Mouse (Mus musculus): ENCODE measurements around the gene Cyp2f2.

Gene Cyp2f2

DNA sequence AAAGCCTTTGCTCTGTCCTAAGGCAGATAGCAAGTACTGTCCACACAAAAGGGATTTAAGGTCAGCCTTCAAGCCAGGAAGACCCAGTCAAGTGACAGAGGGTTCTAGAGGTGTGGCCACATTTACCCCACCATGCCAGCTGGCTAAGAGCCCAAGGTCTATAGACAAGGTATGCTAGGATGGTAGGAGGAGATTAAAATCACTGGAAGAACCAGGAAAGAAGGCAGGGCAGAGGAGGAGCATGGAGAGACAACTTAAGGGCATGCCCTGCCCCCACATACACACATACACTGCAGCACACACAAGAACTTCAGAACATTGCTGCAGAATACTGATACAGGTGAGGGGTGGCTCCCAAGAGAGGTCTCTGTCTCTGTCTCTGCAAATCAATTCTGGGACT is at the start of gene Cyp2f2:
TSS of gene Cyp2f2 (plus strand) at position 234 of the 400 bp plus-strand sequence.
- DNase-seq (ENCODE audit: extremely low read depth, low read depth, low spot score): peak; percentile 91

DNA sequence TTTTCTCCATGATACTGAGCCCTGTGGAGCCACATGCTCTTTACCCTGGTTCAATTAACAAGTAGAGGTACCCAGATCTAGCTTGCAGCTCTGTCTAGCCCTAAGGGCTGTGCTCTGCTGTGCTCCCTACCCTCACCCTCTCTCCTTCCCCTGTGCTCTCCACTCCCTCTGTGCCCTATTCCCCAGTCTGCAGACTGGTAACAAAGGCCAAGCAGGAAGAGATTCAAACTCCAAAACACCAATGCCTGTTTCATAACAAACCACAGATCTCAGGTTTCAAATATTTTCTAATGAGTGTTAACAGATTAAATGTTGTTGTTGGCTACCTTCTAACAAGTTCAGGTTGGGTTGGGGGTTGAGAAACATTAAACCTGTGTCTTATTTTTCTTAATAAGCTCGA is 41.1 kb upstream of the Cyp2f2 start:
- DNase-seq (ENCODE audit: extremely low read depth, low read depth, low spot score): no peak

DNA sequence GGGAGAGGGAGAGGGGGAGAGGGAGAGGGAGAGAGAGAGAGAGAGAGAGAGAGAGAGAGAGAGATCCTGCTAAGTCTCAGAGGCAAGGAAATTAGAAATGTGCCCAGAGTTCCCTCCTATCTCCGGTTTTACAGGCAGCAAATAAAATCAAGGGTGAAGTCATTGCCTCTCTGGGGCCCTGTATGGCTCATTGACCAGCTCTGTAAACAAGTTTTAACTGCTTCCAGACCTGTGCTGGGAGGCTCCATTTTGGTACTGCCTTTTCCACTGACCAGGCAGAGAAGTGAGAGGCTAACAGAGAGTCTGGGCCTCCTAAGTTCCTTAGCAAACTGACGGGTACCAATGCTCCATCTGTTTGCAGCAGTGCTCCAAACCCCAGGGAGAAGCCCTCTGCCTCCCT is 38.1 kb upstream of the Cyp2f2 start:
- no peak for DNase-seq (ENCODE audit: extremely low read depth, low read depth, low spot score)

DNA sequence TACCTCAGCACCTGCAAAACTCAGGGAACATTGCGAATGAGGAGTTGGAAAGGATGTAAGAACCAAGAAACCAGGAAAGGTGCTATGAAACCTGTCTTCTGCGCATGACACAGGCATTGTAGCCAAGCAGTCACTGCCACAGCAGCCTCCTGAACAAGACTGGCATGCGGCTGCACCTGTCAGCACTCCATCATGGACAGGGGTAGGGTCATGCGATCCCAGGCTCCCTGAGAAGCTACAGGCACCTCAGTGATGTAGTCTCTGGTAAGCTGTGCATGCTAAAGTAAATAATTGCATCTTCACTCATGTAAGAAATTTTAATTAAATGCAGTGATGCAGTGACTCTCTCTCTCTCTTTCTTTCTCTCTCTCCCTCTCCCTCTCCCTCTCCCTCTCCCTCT is 28.7 kb upstream of the Cyp2f2 start:
- DNase-seq (ENCODE audit: extremely low read depth, low read depth, low spot score): no peak

DNA sequence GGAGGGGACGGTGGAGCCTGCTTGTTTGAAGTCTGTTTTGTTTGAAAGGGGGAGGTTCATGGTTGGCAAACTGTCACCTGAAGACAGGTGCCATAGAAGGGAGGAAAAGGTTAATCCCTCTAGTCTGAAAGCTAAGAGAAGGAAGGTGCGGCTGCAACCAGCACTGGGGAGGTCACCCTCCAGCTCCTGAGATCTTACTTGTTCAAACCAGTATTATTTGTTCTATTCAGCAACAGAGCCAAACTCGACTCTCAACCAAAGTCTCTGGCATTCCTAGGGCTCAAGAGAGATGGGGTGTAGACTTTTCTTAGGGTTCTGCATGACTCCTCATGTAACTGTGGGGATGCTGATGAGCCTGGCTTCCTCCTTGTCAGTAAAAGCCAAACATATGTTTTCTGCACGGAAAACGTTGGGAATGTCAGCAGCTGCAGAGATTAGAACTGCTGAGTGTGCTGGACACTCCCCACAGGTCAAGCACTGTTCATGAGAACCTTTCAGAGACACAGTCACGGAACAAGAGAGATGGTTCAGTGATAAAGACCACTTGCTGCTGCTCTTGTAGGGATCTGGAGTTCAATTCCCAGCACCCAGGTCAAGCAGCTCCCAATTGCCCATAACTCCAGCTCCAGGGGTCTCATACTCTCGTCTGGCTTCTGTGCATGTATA is 27.5 kb upstream of the Cyp2f2 start:
- no peak for DNase-seq (ENCODE audit: extremely low read depth, low read depth, low spot score)

DNA sequence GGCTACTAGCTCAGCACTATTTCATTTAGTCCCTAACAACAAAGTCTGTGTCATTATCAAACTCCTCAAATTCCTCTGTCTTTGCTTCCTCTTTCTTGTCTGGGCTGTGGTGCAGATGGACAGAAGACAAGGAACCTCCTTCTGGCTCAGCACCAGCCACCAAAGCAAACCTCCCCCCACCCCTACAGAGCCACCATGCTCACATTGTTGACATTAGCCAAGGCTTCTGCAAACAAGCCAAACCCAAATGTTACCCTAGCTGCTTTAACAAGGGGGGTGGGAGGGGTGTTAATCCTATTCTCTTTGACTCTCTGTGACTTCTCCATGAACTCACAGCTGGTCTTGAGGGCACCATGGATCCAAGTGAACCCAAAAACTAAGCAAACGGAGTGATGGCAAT is 26.8 kb upstream of the Cyp2f2 start:
- no peak for DNase-seq (ENCODE audit: extremely low read depth, low read depth, low spot score)

DNA sequence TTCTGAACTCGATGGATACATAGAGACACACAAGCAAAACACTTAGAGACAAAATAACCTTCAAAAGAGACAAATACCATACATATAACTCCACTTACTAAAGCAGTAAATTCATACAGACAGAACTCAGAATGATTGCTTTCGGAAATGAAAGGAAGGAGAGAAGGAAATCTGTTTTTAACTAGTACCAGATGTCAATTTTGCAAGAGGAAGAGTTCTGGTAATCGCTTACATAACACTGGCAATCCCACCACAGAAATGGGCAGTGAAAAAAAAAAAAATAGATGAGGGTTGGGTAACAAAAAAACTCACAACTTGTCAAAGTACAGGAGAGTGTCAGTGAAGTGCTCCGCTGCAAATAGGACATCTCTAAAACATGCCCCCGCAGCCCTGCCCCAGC is 14.8 kb upstream of the Cyp2f2 start:
- DNase-seq (ENCODE audit: extremely low read depth, low read depth, low spot score): no peak

DNA sequence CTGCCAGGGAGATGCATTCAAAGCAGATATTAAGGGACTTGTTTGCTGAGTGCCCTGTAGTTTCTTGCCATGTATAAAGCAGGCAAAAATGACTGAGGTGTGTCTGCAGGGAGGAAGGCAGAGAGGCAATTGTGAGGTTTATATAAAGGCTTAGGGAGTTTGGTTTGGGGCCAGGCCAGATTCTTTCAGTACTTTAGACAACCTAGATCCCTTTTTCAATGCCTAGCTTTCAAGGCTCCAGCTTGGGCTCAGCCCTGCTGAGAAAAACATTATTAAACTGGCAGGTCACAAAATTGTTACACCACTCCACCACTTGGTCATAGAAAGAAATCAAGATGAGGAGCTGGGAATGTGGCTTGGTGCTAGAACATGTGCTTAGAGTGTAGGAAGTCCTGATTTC is 9.4 kb upstream of the Cyp2f2 start:
- DNase-seq (ENCODE audit: extremely low read depth, low read depth, low spot score): no peak

DNA sequence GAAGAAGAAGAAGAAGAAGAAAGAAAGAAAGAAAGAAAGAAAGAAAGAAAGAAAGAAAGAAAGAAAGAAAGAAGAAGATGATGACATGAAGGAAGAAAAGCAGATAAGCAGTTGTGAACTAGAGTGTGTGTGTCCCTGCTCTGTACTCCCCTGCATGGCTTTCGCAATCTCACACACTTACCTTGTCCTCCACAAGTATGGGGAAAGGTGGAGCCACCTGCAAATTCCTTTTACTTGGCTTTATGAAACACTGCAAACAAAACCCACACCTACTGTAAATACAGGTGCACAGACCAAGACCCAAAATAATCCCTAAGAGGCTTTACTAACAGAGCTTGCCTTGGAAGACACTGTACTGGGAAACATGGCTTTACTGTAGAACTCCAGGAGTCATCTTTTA is 8.7 kb upstream of the Cyp2f2 start:
- DNase-seq (ENCODE audit: extremely low read depth, low read depth, low spot score): no peak

DNA sequence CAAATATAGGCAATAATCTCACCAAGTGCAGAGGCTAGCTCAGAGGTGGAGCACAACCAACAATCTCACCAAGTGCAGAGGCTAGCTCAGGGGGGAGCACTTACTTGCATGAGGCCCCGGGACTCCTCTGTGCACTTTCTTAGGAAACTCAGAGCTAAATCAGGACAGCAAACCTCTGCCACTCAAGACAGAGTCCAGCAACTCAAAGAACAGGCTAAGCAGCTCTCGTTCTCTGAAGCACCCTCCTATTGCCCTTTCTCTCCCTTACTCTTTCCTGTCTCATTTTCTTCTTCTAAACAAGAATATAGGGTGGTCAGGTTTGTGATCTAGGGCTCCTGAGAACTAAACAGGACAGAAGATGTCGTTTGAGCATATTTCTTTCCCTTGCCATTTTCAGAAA is 7.7 kb upstream of the Cyp2f2 start:
- no peak for DNase-seq (ENCODE audit: extremely low read depth, low read depth, low spot score)

DNA sequence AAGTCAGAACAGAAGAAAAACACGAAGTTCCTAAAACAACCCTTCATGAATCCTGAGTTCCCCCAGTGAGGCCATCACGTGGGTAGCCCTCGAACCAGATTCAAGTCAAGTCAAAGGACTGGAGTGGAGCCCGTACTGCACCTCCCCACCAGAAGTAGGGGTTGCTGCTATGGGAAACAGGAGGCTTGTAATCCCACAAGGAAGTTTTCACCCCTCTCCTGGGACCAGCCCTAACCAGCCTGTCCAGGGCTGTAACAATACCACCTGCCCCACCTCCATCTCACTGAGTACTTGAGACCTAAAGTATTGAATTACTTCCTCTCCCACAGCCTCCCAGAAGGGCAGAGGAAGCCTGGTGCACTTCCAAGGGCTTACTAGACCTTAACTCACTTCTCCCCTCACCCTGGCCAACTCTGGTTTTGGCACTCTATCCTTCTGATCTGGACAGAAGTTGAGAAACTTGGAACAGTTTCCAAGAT is 1.6 kb upstream of the Cyp2f2 start:
- peak; percentile 87 for DNase-seq (ENCODE audit: extremely low read depth, low read depth, low spot score)

DNA sequence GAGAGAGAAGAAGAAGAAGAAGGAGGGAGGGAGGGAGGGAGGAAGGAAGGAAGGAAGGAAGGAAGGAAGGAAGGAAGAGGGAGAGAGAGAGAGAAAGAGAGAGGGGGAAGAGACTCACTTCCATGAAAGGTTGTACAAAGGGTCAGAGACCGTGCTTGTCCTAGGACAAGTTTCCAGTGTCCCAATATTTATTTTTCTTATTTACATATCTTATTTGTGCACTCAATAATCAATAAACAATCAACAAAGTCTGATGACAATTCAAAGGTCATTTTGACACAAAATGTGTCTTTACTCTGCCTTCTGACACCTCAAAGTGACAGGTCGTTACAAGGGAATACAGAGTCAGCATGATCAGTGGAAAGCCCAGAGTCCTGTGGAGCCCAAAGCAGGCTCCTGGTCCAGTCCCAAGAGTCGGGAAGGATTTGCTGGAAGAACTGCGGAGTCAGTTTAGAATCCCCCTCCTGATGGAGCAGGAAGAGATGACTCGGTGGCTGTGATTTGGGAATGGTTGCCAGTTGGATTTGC is 4.7 kb downstream of the Cyp2f2 start:
- no peak for DNase-seq (ENCODE audit: extremely low read depth, low read depth, low spot score)

DNA sequence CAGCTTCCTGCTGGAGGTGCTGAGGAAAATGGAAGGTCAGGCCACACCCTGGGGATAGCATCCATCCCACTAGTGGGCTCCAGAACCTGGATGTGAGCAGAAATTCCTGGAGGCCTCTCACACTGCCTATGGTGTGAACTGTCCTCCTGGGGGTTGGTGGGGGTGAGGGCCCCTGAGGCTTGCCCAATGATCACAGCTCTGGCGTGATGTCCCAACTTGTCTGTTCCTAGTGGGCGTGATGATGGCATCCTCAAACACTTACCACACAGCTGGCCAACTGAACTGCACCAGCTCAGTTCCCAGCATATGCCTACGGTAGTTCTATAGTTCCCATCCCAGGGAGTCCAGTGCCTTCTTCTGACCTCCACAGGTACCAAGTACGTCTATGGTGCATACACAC is 5.3 kb downstream of the Cyp2f2 start:
- no peak for DNase-seq (ENCODE audit: extremely low read depth, low read depth, low spot score)

DNA sequence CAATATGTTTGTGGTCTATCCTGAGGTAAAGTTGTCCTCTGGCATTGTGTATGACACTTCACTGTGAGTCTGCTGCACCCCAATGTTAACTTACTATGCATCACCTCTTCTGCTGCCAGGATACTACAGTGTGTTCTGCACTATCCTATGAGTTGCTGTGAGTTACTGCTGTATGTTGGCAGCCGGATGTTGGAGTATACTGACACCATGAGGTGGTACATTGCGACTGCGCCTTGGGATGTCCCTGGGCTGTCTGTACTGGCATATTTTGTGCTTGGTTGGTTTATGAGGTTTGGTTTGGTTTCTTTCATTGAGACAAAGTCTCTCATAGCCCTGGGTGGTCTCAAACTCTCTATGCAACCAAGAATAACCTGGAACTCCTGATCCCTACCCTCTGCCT is 8.5 kb downstream of the Cyp2f2 start:
- DNase-seq (ENCODE audit: extremely low read depth, low read depth, low spot score): no peak

DNA sequence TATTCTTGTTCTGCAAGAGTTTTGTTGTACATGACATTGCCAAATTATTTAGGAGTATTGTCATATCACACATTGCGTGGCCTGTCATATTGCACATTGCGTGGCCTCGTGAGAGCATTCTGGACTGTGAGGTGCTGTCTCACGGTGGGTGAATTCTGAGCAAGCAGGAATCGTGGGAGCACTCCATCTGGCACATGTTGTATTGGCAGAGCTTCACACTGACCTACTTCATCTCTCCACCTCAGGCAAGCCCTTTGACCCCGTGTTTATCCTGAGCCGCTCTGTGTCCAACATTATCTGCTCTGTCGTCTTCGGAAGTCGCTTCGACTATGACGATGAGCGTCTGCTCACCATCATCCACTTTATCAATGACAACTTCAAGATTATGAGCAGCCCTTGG is 9.2 kb downstream of the Cyp2f2 start:
- DNase-seq (ENCODE audit: extremely low read depth, low read depth, low spot score): no peak

DNA sequence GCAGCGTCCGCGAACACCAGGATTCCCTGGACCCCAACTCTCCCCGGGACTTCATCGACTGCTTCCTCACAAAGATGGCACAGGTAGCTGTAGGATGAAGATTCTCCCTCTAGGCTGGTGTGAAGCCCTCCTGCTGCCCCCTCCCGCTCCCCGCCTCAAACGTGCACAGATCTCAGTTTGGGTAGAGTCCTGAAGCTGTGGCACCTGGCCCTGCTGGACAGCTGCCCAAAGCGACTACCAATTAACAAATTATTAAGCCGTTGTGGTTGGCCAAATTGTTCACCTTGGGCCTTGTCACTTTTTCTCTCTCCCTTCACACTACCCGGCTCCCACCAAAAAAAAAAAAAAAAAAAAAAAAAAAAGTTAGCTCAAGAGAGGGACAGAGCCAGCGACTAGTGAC is 10.1 kb downstream of the Cyp2f2 start:
- DNase-seq (ENCODE audit: extremely low read depth, low read depth, low spot score): no peak

DNA sequence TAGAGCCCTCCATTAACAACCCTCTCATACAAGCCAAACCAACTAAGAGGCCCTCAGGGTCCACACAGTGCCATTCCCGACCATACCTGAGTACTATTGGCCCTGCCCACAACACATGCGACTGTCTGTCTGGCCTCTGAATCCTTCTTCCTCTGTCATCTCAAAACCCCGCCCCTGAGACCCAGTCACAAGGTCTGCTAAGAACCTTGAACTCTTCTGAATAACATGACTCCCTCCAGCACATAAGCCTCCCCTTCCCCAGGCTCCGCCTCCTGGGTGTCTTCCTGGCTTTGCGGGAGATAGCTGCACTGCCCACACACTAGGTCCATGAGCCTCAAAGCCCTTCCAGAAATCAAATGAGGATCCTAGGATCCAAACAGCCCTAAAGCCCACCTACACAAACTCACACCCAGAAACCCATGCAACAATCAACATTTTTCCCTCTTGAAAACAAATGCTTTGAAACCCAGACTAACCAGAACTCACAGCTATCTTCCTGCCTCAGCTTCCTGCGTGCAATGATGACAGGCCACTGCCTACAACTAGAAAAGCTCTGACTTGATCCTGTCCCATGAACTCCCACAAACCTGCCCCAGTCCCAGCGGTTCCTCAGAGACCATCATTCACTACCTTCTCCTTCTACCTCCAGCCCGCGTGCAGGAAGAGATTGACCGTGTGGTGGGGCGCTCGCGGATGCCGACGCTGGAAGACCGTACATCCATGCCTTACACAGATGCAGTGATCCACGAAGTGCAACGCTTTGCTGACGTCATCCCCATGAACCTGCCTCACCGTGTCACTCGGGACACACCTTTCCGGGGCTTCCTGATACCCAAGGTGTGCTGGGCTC is 11.0 kb downstream of the Cyp2f2 start:
- DNase-seq (ENCODE audit: extremely low read depth, low read depth, low spot score): no peak

DNA sequence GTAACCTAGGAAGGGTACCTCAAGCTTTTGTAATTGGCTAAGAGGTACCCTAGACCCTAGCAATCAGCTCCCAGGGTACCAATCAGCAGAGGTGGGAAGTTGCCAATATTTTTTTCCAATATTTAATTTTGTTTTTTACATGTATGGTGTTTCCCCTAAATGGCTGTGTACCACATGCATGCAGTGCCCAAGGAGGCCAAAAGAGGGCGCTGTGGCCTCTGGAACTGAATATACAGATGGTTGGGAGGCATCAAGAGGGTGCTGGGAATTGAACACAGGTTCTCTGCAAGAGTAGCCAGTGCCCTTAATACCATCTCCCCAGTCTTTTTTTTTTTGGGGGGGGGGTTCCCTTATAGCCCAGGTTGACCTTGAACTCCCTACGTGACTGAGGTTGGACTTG is 11.7 kb downstream of the Cyp2f2 start:
- DNase-seq (ENCODE audit: extremely low read depth, low read depth, low spot score): no peak

DNA sequence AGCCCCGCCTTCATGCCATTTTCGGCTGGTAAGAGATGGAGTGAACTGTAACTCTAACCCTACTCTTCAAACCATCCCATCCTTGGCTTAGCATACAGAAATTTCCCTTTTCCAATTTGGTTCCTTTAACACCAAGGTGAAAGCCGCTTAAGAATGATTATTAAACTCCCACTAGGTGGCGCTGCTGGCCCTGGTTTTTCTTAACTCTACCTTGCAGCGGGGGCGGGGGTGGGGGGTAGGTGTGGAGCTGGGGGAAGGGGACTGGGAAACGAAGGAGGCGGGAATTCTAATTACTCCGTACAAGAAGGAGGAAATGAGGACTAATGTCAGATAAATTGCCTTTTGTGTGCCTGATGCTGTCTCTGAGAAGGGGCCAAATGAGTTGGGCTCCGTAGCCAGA is 12.9 kb downstream of the Cyp2f2 start:
- DNase-seq (ENCODE audit: extremely low read depth, low read depth, low spot score): no peak

DNA sequence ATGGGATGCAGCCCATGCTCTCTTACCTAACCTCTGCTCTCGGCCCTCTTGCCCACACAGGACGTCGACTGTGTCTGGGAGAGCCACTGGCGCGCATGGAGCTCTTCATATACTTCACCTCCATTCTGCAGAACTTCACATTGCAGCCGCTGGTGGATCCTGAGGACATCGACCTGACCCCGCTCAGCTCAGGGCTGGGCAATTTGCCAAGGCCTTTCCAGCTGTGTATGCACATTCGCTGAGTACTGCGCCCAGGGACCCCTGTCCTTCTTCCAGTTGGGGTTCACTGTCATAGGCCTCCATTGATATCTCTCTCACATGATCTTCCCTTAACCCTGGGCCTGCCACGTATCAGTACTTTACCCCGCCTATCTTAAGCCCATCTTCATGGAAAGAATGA is 13.4 kb downstream of the Cyp2f2 start:
- DNase-seq (ENCODE audit: extremely low read depth, low read depth, low spot score): no peak

DNA sequence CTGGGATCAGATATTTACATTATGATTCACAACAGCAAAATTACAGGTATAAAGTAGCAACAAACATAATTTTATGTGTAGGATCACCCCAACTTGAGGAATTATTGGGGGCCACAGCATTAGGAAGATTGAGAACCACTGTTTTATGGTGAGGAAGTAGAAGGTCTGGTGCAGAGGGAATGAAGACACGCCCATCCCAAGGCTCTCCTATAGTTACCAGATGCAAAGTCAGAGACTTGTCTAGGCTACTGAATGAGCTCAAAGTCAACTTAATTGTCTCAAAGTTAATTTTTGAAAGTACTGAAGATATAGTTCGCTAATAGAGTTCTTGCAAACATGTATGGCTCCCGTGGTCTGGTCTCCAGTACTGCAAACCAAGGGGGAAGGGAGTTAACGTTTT is 14.0 kb downstream of the Cyp2f2 start:
- DNase-seq (ENCODE audit: extremely low read depth, low read depth, low spot score): no peak

DNA sequence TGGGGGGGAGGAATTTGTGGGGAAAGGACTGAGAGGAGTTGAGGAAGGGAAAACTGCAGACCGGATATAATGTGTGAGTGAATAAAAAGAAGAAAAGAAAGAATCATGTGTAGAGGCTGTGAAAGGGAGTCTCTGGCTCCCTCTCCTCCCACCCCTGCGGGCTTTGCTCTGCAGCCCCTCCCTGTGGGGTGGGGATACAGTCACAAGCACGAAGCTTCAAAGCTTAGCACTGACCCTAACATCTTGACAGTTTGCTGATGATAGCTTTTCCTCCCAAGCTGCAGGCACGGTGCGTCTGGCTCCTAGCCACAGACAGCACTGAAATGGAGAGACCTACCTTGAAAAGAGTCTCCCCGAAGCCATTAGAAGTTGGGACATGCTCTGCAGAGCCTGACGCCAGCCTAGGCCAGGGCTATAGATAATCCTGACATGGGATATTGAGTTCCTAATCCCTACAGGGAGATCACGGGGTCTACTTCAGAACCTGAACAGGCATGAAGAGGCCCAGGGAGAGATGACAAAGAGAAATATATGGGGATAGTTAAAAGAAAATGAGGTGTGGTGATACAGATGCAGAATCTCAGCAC is 16.8 kb downstream of the Cyp2f2 start:
- peak; percentile 88 for DNase-seq (ENCODE audit: extremely low read depth, low read depth, low spot score)
